Mouse (Mus musculus) bone marrow macrophage, adult 2 months (primary cell): ENCODE measurements around the gene Hist2h2ab.

Source experiments
- CTCF ChIP-seq: IDR thresholded peaks from 2 replicates; pipeline ENCODE4 v1.5.1; 2012; ENCODE audit warnings: low read depth, mild to moderate bottlenecking, low read length, moderate library complexity
- POLR2A ChIP-seq: IDR thresholded peaks from 2 replicates; pipeline ENCODE4 v1.6.1; 2012; ENCODE audit warnings: mild to moderate bottlenecking, low read depth, low read length, borderline replicate concordance

DNA sequence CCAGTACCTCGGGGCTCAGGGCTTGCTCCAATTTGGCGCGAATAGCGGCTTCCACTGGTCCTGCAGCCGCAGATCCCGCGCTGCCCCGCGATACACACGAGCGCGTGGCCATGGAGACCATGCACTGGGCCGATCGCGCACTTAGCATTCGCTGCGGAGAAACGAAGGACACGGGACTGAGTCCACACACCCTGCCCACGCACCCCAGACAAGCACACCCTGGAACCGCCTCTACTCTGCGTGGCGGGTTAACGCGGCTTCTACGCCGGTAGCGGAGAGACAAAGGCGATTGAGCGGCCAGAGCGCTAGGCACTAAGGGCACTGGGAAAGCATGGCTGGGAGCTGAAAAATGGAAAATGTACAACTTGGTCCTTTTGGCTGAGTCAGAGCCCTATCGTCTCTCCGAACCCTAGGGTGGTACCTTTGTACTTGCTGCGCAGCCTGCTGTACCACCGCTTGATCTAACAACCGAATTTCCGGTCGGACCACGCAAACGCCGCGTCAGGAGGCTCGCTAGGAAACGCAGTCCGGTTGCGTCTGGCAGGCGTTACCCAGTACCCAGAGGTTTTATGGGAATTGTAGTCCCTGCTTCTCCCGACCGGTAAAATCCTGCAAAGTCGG lies 22.4 kb upstream of the Hist2h2ab start:
- TF ChIP-seq POLR2A (0 out of 2 replicates have a peak, but pooled peaks have one; percentile 30), CTCF (no peak)
